Mouse (Mus musculus) G1E (cell line): ENCODE measurements around the gene Zfp148.

Experiments
- CTCF ChIP-seq: IDR thresholded peaks from 2 replicates; pipeline ENCODE4 v1.5.1; 2012; ENCODE audit warnings: low read depth, low read length, inconsistent platforms, mixed read lengths
- TAL1 ChIP-seq: conservative IDR thresholded peaks from 2 replicates; pipeline ENCODE4 v1.6.1; 2012; ENCODE audit warnings: low read depth, low read length, inconsistent platforms, mixed read lengths

DNA sequence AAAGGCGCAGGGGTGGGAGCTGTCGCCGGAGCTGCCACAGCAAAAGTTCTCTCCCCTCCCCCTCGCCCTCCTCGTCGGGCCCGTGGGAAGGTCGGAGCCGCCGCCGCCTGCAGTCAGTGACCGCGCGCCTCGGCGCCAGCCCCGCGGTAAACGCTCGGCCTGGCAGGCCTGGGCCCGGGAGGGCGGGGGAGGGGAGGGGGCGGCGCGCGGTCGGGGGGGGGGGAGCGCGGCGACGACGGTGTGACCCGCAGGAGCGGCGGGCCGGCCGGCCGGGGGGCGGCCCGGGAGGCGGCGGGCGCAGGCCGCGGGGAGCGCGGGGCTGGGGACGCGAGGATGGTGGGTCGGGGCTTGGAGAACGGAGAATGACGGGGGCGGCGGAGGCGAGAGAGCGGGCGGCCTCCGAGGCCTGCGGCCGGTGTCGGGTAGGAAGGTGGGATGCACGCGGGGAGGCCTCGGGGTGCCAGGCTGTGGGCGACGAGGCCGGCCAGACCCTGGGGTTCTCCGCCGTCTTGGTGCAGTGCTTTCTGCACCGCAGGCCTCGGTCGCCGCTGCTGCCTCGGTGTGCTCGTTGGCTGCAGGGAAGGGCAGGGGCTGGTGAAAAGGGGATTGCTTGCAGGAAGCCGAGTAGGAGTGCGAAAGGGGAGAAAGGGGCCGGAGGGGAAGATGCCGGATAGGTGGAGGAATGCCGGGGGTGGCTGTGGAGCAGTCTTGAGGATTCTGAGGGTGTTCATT, 412 bp downstream of the Zfp148 start:
- TF ChIP-seq CTCF (no peak), TAL1 (no peak)
